Mouse (Mus musculus) cerebral cortex, adult 2 months (tissue): ENCODE measurements around the gene Dram1.

Experiments used
- WGBS: fragments of 180-500 bp; shearing (Covaris S2); methylation state at CpG from one replicate; pipeline ENCODE4 v1.1.7; 2018; 5-methylcytosine and 5-hydroxymethylcytosine counted together

Gene Dram1

DNA sequence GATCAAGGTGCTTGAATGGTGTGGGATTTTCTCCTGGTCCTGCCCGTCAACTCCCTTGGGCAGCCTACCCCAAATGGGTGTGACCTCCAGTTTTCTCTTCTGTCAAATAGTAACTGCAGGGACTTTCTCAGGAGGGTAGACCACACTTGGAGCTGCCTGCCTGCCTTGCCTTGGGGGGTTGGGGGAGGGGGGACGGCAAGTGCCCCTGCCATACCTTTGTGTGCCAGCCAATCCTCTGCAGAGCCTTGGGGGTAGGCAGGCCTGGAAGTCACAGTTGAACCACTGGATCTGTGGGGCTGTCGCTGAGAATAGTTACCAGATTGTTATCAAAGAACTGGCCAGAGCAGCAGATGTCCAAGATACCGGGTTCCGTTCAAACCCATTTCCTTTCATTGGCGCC lies 7.4 kb upstream of the Dram1 start:
- WGBS, result 67% methylated on average over 6 of the region's 6 CpGs

GRCm38 (mm10) chr10:88385758-88386157 lies 6.9 kb upstream of the Dram1 start:
- WGBS, result 73% methylated on average over 6 of the region's 6 CpGs

DNA sequence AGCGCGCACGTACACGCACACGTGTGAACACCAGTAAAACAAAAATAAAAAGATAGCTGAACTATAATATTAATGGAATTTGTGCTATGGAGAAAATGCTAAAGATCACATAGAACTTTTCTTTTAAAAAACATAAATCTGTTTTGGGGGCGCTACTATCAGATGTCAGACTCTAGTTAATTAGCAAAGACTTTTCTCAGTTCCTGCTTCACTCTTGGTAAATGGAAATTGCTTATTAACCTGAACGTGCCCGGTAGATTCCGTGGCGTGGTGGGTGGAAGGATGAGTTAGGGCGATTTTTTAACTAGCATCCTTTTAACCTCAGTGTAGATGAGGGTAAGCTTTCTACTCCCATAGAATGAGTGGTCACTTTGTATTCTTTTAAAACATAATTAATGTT lies 6.4 kb upstream of the Dram1 start:
- 87% methylated on average over 11 of the region's 11 CpGs for WGBS

- whole genome bisulfite sequencing, result 41% methylated on average over 5 of the region's 5 CpGs
Observed at GRCm38 (mm10) chr10:88384081-88384480, 5.2 kb upstream of the Dram1 start.

DNA sequence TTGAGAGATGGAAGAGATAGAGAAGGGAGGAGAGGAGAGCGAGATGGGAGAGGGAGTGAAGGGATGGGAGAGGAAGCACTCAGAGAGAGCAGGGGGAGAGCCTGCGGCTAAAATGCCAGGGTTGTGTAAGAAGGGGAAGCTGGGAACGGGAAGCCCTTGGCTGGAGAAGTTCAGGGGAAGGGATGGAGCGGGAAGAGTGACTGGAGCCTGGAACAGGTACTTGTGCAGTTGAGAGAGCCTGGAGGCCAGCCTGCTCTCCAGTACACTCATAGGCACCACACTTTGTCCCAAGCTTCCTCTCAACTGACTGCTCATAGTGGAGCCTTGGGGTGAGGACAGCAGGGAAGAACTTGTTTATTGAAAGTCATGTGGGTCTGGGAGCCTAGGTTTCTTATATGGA lies 4.6 kb upstream of the Dram1 start:
- 83% methylated on average over 4 of the region's 4 CpGs for WGBS

- WGBS, result 81% methylated on average over 6 of the region's 6 CpGs
Observed at GRCm38 (mm10) chr10:88382009-88382408, 3.1 kb upstream of the Dram1 start.

GRCm38 (mm10) chr10:88381286-88381685 lies 2.4 kb upstream of the Dram1 start:
- WGBS, result 83% methylated on average over 4 of the region's 4 CpGs

DNA sequence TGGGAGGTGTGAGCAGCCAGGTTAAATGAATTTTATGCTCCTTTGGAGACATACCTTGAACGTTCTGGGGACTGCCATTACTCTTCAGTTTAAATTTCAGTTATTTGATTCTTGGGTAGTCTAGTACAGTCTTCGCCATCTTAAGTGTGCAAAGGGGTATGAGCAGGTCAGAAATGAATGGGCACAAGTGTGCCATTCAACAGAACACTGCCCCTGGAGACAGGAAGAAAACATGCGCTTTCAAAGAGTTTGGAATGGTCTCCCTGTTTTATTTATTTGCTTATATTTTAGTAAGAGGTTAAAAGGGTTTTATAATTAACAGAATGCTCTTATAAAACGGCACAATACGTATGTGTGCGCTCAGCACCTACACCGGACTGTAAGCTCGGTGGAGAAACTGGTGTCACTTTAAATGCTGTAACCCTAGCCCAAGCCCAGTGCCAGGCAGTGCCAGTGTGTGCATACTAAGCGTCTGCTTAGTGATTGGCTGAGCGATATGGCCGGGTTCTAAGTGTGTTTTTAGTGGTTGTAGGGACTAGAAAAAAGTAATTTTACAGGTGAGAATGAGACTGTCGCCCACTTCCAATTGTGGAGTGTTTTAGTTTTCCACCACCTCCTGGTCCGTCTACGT lies 1.7 kb upstream of the Dram1 start:
- WGBS, result 21% methylated on average over 14 of the region's 14 CpGs

GRCm38 (mm10) chr10:88380002-88380401 lies 1.1 kb upstream of the Dram1 start:
- 2% methylated on average over 11 of the region's 11 CpGs for WGBS

DNA sequence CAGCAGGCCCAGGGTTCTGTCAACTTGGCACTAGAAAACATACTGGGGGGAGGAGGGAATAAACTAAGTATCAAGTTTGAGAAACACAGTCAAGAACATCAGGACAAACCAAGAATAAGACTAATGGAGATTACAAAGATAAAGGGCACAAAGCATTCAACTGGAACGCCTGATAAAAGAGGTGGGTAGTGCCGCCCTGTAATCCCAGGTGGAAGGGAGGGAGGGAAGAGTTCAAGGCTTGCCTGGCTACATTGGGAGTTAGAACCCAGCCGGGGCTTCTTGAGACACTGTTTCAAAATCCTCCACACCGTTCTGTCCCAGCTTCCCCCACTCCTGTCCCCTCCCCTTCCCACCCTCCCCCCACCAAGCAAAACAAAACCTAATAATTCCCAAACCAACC lies 1.2 kb downstream of the Dram1 start:
- WGBS, result 84% methylated on average over 4 of the region's 4 CpGs

GRCm38 (mm10) chr10:88376770-88377169 lies 2.1 kb downstream of the Dram1 start:
- WGBS, result 1% methylated on average over 11 of the region's 11 CpGs

GRCm38 (mm10) chr10:88374984-88375383 lies 3.9 kb downstream of the Dram1 start:
- 43% methylated on average over 10 of the region's 10 CpGs for WGBS

DNA sequence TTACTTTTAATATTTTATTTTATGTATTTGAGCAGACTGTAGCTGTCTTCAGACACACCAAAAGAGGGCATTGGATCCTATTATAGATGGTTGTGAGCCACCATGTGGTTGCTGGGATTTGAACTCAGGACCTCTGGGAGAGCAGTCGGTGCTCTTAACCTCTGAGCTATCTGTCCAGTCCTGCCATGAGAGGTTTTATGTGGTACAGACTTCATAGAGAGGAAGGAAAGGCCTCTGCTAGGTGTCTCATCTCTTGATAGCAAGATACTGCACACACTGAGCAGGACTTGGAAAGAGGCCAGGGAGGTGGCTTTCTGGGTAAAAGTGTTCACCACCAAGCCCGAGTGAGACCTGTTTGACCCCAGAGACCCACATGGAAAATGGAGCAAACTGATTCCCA lies 5.9 kb downstream of the Dram1 start:
- 81% methylated on average over 2 of the region's 2 CpGs for WGBS

GRCm38 (mm10) chr10:88372436-88372835 lies 6.4 kb downstream of the Dram1 start:
- 95% methylated on average over 4 of the region's 4 CpGs for WGBS

DNA sequence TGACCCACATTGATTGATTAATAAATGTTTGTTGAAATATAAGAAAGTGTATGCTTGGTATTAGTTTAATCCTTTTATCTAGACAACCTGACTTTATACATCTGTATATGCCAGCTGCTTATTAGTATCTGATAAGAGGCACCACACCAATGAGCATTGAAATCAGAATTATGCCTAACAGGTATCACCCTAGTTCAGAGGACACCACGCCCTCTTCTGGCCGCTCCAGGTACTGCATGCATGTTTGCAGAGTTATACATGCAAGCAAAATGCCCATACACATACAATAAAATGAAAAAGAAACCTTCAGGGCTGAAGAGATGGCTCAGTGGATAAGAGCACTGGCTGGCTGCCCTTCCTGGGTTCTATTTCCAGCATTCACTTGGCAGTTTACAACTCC lies 7.1 kb downstream of the Dram1 start:
- 10% methylated on average over 2 of the region's 2 CpGs for WGBS

DNA sequence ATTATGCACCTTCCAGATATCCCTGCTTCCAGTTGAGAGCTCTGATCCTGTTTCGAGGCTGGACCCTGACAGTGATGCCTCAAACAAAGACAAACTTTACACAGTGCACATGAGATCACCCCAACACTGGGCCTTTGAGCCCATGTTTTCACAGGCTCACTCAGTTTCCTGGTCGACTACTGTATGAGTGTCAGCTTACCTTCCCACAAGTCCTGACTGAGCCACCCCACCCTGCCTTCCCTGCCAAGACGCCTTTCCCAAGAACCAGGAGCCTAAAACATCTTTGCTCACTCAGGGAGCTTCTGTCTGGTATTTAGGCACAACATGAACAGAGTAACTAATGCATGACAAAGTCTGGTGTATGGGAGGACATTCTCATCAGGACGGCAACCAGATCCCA lies 9.6 kb downstream of the Dram1 start:
- WGBS, result 62% methylated on average over 4 of the region's 4 CpGs

DNA sequence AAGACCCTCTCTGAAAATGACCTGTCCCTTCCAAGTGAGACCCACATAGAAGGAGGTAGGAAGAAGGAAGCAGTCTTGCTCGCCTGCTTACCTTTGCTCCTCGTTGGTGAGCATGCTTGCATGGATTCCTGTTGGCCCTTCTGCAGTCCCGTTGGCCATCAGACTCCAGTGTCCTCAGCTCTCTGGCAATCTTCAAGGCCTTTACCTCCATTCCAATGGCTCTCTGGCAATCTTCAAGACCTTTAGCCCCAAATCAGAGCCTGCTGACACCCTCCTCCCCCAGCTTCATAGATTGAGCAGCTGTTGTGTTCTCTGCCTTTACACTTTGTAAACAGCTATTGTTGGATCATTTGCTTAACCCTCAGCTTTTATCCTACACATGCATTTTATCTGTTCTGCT lies 14.7 kb downstream of the Dram1 start:
- WGBS, result 92% methylated on average over 3 of the region's 3 CpGs

DNA sequence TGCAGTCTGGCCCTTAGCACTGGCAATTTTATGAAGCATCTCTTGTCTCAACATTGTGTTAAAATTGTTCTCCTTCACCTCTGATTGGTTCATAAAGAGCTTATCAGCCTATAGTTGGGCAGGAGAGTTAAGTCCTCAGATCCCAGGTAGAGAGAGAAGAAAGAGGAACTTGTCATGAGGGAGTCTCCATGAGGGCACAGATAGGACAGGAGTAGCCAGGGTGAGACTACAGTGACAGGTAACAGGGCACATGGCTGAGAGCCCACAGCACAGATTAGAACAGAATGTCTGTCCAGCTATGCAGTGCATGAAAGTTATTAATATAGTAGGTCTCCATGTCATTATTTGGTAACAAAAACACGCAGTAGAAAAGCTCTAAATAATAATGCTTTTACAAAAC lies 16.7 kb downstream of the Dram1 start:
- 75% methylated on average over 1 of the region's 1 CpGs for WGBS

DNA sequence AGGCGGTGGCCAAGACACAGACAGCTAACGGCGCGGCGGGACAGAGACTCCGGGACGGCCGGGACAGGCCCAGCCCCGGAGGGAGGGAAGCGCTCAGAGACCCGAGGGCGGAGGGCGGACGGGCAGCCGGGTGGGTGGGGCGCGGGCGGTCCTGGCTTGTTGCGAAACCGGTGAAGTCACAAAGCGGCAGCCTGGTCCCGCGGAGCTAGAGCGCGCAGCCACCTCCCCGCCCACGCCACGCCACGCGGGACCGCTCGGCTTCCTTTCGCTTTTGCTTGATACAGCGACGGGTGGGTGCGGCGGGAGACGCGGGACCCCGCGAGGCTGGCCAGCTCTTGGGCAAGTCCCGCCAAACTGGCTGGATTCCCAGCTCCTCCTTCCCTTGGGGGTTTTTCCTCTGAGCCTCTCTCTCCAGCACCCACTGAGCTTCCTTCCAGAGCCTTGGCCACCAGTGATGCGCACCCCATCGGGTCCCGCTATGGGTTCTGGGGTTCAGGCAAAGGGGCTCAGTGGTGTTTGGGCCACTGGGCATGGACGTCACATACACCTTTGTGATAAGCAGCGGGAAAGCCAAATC lies 21.8 kb downstream of the Dram1 start:
- 2% methylated on average over 45 of the region's 47 CpGs for WGBS

DNA sequence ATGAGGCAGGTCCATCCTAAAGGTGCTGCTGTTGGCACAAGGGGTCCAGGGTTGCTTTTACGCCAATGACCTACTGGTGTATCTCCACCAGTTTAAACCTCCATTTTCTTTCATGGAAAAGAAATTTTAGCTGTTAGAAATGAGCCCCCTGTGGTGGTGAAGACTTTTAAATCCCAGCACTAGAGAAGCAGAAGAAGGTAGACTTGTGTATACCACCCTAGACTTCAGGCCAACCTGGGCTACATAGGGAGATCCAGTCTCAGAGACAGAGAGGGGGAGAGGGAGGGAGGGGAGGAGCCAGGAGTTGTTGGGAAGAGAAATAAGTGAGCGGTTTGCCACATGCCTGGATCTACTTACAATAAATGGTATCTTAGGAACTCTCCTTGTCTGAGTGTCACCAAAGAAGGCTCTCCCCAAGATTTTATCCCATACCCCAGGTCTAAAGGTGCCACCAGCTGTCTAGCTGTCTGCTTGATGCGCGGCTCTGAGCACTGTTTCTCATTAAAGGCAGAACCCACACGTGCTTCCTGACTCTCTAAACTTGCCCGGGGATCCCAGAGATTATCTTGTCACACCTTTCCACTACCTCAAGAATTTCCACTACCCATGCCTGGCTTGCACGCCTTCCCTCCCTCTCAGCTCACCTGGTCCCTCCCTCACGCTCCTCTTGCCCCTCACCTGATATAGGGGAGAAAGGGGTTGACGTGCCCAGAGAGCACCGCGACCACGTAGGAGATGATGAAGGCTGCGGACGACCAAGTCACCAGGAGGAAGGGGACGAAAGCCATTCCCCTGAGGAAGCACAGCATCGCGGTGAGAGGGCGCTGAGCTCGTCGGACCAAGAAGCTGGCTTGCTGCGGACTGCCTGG lies 22.5 kb downstream of the Dram1 start:
- 11% methylated on average over 21 of the region's 21 CpGs for WGBS

GRCm38 (mm10) chr10:88354599-88354998 lies 24.3 kb downstream of the Dram1 start:
- WGBS, result 92% methylated on average over 5 of the region's 5 CpGs

- 82% methylated on average over 2 of the region's 2 CpGs for WGBS
Observed at GRCm38 (mm10) chr10:88352549-88352948, 26.3 kb downstream of the Dram1 start.
